Mouse (Mus musculus) fat pad, adult 2 months (tissue): Measurements from ENCODE around the gene Smg6.
"Not testable (repeated sequence)": the region's sequence is repeated elsewhere in the genome, so short reads cannot be mapped to it uniquely, and the experiment has no call there.

Experiments
- DNase-seq: peaks from one replicate; pipeline ENCODE4 v3.0.0-alpha.2; 2011; ENCODE audit warnings: low read depth, low spot score; ENCODE audit errors: extremely low read depth

Gene Smg6

DNA sequence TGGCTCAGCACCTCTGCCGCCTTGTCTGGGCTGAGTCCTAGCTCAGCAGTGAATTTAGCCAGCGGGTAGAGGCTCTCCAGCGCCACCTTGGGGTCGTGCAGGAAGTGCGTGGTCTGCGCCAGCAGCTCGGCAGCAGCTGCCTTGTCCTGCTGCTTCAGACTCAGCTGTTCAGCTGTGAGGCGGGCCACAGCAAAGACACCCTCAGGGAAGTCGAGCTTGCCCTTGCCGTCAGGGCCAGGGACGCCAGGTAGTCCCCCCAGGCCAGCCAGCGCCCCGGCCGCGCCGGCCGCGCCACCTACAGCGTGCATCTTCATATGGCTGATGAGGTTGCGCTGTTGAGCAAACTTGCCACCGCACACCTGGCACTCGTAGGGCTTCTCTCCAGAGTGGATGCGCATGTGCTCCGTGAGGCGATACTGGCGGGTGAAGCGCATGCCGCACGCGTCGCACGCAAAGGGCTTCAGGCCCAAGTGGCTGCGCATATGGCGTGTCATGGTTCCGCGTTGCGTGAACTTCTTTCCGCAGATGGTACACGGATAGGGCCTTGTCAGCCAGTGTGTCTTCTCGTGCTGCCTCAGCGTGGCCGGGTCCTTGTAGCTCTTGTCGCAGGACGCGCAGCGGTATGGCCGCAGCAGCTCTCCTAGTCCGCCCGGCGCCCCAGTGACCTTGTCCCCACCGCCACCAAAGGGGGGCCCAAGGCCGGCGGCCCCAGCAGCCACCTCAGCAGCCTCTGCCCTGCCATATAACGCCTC, 240.0 kb downstream of the Smg6 start:
- no peak for DNase-seq

DNA sequence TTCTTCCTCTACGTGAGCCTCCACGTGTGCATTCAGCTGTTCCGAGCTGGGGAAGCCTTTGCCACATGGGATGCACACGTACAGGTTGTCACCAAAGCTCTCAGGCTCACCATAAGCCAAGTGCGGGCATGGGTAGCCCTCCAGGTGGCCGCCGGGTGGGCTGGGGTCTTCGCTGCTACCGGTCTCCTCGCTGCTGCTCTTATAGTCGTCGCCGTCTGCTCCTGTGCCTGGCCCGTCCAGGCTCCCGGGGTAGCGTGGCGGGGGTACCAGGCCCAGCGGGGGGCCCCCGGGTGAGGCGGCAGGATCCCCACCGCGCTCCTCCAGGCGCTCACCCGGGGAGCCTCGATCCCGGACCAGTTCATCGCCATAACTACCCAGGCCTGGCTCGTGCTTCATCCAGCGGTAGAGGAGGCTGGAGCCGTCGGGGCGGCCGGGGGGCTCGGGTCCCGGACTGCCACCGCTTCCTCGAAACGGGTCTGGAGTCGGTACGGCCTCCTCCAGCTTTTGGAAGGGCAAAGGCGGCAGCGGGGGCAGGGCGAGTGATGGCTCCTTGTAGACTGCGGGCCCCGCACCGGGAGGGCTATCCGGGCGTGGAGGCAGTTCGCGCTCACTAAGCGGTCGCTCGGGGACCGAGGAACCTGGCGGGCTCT, 240.7 kb downstream of the Smg6 start:
- DNase-seq, result no peak

DNA sequence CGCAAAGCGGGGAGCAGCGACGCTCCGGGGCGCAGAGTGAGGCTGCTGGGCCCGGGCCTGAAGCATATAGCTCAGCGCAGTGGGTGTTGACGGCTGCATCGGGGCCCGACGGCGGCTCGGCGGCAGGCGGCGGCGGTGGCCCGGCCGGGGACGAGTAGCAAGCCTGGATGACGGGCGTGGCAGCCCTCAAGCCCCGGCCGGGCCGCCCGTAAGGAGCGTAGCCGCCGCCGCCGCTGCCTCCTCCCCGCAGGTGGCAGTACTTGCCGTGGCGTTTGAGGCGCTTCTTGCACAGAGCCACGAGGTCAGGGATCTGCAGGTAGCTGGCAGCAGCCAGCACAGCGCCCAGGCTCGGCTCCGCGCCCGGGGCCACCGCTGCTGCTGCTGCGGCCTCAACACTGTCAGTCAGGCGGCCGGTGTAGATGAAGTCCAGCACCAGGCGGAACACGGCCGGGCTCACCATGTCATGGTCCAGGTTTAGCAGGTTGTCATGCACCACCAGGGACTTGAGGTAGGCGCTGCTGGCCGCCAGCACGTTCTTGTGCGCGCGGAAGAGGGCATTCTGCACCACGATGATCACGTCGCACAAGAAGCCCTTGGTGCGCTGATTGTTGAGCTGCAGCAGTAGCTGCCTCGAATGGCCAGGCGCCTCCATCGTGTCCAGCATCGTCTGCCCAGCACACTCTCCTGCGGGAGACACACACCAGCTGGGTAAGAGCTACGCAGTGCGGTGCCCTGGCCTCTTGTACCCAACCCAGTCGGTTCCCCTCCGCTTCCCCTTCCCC, 241.4 kb downstream of the Smg6 start:
- DNase-seq, result no peak

DNA sequence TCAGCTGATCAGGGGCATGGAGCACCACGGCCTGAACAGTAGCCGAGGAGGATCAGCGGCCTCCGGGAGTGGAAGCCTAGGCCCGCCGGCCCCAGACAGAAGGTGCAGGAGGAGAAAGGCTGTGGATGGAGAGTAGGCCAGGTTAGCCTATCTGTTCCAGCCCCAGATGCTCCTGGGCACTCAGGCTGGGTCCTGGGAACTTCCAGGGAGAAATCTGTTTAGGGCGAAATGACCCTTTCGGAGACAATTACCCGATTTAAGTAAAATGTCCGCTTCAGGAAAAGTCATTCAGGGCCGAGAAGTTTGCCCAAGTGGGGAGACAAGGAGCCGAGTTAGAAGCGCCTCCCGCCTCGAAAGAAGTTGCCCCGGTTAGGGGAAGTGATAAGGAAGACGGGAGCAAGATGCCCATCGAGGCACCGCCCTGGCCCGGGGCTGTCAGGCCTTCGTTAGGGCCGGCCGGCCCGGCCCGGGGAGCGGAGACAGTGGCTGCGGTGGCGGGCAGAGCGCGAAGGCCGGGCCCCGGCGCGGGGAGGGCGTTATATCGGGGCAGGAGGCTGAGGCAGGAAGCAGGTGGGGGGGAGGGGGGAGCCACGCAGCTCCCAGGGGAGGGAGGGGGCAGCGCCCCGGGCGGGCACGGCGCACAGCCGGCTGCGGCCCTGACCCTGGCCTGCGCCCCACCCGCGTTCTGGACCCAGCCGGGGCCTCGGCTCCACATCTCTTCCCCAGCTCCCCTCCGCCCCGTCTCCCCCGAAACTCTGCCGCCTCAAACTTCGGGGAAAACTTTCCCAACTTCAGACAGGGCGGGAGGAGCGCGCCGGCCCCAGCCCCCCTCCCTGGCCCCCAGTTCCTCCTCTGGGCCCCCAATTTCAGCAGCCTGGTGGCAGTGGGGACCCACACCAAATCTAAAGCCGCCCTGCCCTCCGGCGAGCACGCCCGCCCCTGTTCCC, 242.3 kb downstream of the Smg6 start:
- DNase-seq, result no peak

DNA sequence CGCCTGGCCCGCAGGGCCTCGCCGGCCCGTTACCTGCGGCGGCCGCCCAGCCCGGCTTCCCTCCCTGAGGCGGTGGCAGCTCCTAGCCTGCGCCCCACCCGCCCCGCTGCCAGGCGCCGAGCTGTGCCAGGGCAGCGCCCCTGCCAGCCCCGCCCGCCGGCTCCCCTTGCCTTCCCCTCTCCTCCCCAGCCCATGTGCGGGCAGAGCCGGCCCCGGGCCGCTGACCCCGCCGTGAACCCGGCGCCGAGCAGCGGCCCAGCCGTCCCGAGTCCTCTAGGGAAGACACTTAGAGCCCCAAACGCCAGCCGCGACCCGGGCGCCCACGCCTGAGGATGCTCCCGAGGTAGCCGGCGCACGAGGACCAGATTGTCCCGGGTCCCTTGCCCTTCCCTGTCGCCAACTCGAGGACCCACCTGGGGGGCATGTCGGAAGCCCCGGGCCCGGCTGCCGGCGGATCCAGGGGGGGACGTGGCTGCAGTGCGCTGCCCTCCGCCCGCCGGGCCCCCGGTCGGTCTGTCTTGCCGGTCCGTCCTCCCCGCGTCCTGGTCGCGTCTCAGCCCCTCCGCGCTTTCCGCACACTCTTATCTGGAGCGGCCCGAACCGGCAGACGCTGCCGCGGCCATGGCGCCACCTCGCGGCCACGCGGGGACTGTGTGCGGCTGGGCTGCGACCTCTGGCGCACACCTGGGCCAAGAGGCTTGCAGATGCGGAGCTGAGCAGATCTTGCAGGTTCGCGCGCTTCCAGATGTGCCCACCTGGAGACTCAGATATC, 243.2 kb downstream of the Smg6 start:
- DNase-seq, result no peak

DNA sequence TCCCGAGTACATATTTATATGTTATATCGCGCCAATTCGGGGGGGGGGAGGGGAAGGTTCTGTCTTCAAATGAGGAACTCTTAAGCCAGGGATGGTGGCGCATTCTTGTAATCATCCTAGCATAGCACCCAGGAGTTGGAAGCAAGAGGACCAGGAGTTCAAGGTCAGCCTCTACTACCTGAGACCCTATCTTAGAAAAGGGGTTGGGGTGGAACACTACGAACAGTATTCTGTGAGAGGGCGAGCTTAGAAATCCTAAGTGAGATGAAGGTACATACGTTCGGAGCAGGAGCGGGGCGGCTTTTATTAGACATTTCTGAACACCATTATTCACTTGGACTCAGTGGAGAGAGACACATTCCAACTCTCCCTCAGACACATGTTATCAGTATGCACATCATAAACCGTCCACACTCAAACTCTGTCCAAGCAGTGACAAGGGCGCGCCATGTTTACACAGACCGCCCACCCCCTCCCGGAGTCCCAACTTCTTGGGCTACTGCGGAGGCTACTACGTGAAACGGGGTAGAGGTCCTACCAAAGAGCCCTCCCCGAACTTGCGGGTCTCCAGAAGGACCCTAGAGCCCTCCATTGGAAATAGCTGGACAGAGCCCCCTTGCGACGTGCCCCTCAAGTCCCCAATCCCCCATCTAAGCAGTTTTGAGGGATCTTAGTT, 243.9 kb downstream of the Smg6 start, which contains the start of gene Hic1:
TSS of gene Hic1 (minus strand) at position 115 of the 676 bp plus-strand sequence.
- no peak for DNase-seq

DNA sequence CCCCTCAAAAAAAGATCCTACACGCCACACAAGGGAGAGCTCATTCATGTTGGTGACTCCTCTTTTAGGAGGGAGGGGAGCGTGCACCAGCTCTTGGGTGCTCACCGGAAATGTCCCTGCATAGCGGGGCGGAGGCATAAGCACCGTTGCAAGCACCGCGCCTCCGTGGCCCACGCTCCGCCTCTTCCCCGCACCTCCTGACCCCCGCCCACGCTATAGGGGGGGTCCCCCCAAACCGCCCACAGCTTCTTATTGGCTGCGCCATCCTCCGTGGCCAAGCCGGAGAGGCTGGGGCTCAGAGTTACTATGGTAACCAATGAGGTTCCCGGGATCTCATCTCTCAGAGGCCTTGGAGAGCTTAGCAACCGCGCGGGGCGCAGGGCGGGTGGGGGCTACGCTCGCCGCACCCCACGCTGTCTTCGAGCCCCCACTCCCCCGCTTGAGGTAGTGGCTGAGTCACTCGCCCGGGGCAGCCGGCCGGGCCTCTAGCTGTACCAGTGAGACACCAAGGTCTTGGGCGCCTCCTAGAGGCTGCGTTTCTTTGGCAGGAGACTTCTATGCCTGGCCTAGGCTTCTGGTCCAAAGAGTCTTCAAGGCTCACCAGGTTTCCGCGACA, 244.6 kb downstream of the Smg6 start:
- DNase-seq, result no peak

DNA sequence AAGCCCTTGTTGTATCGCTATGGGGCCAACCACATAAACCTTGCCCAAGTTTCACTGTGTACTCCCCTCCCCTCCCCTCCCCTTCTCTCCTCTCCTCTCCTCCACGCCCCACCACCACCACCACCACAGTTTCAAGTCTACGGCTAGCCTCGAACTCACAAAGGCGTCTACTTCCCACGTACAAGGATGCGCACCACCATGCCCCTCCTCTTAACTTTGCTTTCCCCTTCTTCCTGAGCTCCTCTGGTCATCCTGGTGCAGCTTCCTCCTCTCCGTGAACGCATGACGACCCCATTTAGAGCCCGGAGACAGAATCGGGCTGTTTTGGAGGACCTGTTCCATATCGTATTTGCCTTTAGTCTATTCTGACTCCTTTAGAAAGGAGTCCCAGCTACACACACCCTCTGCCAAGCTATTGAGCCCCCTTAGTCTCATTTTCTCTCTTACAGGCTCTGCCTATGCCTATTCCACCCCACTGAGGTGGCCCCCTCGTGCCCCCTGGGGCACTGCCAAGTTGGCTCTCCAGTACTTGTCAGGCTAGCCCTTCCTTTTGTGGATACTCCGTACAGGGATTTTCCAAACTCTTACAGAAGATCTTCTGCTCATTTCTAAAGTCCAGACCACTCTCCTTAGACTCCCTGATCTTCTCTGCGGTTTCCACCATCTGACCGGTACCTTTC, 245.7 kb downstream of the Smg6 start:
- no peak for DNase-seq

DNA sequence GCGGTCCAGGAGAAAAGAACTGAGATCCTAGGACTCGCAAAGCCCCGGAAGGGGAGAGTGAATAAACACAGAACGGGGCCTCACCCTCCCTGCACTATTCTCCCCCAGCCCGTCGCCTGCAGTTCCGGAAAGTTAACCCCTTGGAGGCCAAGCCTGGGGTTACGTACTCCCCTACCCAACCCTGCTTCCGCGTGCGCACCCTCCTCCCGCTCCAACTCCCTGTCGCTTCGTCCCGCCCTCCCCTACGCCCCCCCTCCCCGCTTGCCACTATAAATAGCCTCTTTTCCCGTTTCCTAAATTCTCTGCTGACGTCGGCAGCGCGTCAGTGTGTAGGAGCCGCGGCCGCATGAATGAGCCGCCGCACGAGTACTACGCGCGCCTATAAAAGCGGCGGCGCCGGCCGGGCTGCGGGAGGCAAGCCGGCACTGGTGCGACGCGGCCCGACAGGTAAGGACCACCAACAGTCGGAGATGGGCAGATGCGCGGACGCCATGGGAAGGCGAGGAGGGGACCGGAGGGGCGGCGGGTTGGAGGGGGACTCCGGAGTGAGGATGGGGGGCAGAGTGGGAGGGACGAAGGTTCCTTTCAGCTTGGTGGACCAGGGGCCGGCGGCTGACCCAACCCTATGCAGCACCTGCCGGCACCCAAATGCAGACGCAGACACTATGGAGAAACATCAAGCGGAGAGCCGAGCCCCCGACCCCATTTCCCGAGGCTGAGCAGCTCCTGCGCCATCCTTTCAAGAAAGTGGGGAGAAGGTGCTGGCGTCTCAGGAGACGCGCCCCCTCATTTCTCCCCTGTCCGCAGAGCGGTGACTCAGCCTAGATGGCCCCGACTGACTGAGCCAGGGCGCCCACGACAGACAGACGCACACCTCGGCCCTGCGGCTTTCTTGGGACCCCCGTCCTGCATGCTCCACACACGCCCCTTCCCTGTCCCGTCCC, 246.8 kb downstream of the Smg6 start:
- no peak for DNase-seq

DNA sequence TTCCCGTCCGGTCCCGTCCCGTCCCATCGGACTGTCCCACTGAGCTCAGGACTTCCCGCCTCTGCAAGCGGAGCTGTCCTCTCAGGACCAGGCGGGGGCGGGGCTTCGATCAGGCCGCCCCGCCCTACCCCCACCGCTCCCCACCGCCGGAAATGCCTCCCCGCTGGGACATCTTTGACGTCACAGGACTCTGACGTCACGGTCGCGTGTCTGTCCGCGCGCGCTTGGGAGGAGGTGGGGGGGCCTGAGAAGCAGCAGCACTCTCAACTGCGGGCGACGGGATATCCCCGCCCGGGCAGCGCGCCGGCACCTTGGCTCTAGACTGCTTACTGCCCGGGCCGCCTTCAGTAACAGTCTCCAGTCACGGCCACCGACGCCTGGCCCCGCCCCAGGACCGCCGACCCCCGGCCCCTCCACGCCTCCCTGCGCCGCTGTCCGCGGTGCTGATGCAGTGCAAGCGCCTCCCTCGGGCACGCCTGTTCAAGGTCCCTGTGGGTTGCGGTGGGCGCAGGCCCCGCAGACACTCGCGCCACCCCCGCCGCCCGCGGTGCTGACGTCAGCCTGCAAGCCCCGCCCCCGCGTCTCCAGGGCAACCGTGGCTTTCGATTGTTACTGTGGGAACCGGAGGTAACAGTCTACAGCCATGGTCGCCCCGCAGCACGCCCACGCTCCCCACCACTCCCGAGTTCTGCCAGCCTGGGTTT, 247.6 kb downstream of the Smg6 start:
- no peak for DNase-seq

DNA sequence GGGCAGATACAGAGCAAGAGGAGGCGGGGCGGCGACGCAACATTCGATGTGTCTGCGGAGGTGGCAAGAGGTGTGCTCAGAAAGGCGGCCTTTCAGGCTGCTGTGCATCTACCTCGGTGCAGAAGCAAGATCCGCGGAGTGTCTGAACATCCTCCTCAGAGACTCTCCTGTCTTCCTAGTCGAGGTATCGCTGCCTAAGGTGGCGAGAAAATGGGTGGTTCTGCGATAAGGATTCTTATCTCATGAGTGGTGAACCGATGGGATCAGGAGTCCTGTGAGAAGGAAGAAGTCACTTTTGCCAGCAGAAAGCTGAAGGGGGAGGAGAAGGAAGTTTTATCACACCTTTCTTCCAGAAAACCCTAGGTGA, 248.2 kb downstream of the Smg6 start:
- DNase-seq, result no peak

DNA sequence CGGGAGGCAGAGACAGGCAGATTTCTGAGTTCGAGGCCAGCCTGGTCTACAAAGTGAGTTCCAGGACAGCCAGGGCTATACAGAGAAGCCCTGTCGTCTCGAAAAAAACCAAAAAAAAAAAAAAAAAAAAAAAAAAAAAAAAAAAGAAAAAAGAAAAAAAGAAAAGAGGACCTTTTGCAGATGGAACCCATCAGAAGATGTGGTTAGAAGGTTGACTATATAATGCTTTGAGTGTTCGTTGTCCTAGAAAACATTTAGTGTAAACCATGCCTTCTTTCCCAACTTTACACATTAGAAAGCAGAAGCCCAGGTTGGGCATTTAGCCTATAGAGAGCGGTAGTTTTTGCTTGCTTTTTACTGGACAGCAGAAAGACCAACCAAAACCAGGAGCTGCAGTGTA, 249.0 kb downstream of the Smg6 start:
- DNase-seq, result not testable (repeated sequence)

DNA sequence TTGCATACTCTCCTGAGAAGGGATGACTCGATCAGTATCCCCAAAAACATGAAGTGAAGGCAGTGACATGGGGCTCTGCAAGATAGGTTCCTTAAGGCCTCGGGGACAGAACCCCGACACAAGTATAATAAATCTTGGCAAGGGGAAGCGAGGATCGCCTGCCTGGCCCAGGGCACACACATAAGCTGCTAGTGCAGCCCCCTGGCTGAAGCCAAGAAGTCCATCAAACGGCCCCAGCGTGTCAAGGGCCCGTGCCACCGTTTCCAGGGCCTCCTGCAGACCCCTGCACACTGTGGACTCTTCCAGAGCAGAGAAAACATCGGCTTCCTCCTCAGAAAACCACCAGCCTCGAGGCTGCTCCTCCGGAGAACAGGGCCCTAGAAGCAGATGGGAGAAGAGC, 252.4 kb downstream of the Smg6 start:
- no peak for DNase-seq

DNA sequence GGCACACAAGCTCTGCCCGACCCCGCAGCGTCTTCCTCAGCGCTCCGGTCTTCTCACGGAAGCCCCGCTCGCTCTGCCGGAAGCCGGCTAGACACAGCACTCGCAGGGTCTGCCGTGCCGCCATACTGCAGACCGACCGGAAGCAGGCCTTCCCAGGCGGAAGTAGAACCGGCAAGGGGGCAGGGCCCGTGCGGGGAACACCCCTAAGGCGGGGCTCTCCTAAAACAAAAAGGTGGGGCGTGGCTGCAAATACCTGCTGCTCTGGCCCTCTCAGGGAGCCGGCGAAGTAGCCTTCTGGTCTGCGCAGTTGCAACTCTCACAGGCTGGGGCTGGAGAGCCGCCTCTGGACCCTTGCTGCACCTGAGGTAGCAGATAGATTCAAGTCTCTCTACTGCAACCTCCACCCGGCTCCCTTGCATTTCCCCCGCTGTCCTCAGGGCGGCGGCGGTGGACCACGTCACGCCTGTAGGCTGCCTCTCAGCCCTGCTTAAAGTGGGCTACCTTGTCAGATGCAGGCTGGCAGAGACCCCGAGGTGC, 253.1 kb downstream of the Smg6 start, which contains the start of gene Ovca2:
TSS of gene Ovca2 (minus strand) at position 164 of the 537 bp plus-strand sequence.
- peak; percentile 39 for DNase-seq

DNA sequence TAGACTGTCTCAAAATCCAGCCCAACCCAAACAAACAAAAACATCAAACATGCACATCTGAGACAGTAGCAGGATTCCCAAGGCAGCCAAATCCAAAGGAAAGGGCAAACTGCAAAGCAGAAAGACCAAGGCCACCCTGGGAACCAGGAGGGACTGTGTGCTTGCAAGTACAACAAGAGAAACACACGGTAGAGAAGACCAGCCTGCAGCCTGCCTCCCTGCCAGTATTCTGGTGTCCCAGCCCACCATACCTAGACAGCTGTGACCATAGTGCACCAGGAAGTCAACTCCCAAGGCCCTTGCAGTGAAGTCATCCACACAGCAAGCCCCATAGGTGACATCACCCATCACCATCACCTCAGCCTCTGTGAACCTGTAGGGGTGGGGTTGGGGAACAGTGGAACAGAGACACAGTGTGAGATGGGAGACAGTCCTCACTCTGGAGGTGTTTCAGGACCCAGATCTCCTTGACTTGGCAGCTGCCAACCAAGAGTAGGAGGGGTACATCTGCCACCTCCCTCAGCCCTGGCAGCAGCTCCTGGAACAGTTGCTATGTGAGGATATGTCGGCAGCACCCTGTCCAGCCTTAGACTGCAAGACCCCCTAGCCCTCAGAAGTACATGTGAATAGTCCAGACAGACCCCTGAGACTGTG, 258.4 kb downstream of the Smg6 start:
- no peak for DNase-seq

DNA sequence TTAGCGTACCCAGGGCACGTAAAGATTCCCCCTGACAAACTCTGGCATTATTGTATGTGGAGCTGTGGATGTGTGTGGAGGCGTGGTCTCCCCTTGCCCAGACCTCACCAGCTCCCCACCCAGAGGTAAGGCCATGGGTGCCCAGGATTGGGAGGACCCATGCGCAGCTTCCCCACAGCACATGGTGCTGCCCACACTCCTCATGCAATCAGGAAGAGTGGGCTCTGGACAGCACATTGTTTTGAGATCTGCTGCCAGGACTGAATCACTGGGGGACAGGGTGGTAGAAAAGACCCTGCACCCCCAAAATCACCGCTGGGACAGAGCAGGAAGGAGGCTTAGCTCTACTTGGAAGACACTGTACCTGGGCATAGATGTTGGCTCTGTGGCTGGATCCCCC, 258.9 kb downstream of the Smg6 start:
- DNase-seq, result no peak
